Mouse (Mus musculus) embryonic fibroblast, embryonic 13.5 days (primary cell): ENCODE data around the gene Rock2.

ENCODE experiments used
- CTCF ChIP-seq: IDR thresholded peaks from 2 replicates; pipeline ENCODE4 v1.5.1; 2011; ENCODE audit warnings: mild to moderate bottlenecking, control low read depth, low read length, moderate library complexity, borderline replicate concordance; ENCODE audit not compliant: insufficient read depth
- POLR2A ChIP-seq: IDR thresholded peaks from 2 replicates; pipeline ENCODE4 v1.6.1; 2011; ENCODE audit warnings: low read depth, mild to moderate bottlenecking, control low read depth, low read length, moderate library complexity

DNA sequence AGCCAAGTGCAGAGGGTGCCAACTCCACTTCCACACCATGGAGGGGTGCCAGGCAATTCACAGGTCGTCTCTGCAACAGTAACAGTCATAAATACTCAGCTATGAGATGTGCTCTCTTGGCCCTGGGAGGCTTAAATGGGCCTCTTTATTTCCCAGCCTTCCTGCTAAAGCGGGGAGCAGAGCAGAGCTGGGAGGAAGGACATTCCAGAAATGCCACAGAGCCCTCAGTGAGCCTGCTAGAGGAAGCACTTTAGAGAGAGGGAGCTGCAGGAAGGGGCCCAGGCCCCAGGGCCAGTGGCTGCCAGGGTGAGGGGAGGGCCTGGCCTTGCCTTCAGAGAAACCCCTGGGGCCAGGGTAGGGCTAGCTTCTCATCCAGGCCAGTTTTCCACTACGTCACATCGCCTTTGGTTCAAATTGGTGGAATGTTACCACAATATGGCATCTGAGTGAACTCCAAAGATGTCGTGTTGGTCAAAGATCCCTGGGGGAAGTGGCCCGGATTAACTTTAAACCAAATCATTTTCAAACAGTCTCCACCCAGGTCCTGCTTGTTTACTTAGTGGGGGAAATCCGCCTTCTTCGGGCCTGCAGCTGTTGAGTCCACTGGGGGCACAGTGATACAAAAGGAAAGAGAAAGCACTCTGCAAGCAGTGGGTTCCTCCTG lies 24.2 kb upstream of the Rock2 start:
- TF ChIP-seq POLR2A: no peak
- TF ChIP-seq CTCF: no peak
